Mouse (Mus musculus) MEL (cell line): ENCODE data around the gene Ptprh. TPM values are rescaled to one million over a fixed set of nuclear protein-coding genes. Genes with fewer than 3 reads are reported as not detected.
A peak's percentile ranks its signal among the peaks of the same experiment; 100 is the strongest.
"Not testable (repeated sequence)": the region's sequence is repeated elsewhere in the genome, so short reads cannot be mapped to it uniquely, and the experiment has no call there.

ENCODE experiments used
- DNase-seq: peaks from one replicate; pipeline ENCODE4 v3.0.0; 2011; ENCODE audit warnings: low read depth, low spot score
- H3K27ac ChIP-seq: 2 replicates; pipeline ENCODE4 v1.5.1; 2012; ENCODE audit warnings: low read depth, mild to moderate bottlenecking, control low read depth, low read length, moderate library complexity; ENCODE audit not compliant: control insufficient read depth
- H3K27me3 ChIP-seq, 2 experiments: fragments of 150-350 bp in 1 of 2; sonication (generic) in 1 of 2; 2 replicates each; pipeline ENCODE4 v1.6.1; 2012; ENCODE audit warnings: low read length in 2 of 2, mild to moderate bottlenecking in 2 of 2, improper control_type of control experiment in 1 of 2, moderate library complexity in 1 of 2; ENCODE audit not compliant: insufficient read depth in 2 of 2, control insufficient read depth in 1 of 2
- H3K36me3 ChIP-seq, 2 experiments: 2 replicates each; pipeline ENCODE4 v1.6.1; 2012 to 2014; ENCODE audit warnings: low read length in 2 of 2, improper control_type of control experiment in 1 of 2, inconsistent platforms in 1 of 2, mild to moderate bottlenecking in 1 of 2; ENCODE audit not compliant: insufficient read depth in 2 of 2, control insufficient read depth in 1 of 2
- H3K4me1 ChIP-seq, 2 experiments: fragments of 150-350 bp in 1 of 2; sonication (generic) in 1 of 2; 2 replicates each; pipeline ENCODE4 v1.6.1; 2012; ENCODE audit warnings: low read length in 2 of 2, improper control_type of control experiment in 1 of 2, mild to moderate bottlenecking in 1 of 2; ENCODE audit not compliant: insufficient read depth in 2 of 2, control insufficient read depth in 1 of 2
- H3K4me3 ChIP-seq, 2 experiments: fragments of 150-350 bp in 1 of 2; sonication (generic) in 1 of 2; 2 replicates each; pipeline ENCODE4 v1.5.1; 2012; ENCODE audit warnings: low read depth in 2 of 2, low read length in 2 of 2, mild to moderate bottlenecking in 2 of 2, moderate library complexity in 2 of 2, control low read depth in 1 of 2, improper control_type of control experiment in 1 of 2; ENCODE audit not compliant: control insufficient read depth in 1 of 2, insufficient read depth in 1 of 2
- H3K79me2 ChIP-seq: 2 replicates; pipeline ENCODE4 v1.6.1; 2012; ENCODE audit warnings: mild to moderate bottlenecking, low read length, moderate library complexity; ENCODE audit not compliant: control insufficient read depth, poor library complexity, insufficient read depth
- H3K9ac ChIP-seq: 2 replicates; pipeline ENCODE4 v1.6.1; 2012; ENCODE audit warnings: low read depth, mild to moderate bottlenecking, control low read depth, low read length, moderate library complexity; ENCODE audit not compliant: control insufficient read depth, poor library complexity, severe bottlenecking
- H3K9me3 ChIP-seq: fragments of 150-350 bp; sonication (generic); replicated peaks from 2 replicates; pipeline ENCODE4 v1.6.1; 2012; ENCODE audit warnings: mild to moderate bottlenecking, low read length, improper control_type of control experiment, moderate library complexity; ENCODE audit not compliant: insufficient read depth
- BHLHE40 ChIP-seq: IDR thresholded peaks from 2 replicates; pipeline ENCODE4 v1.6.1; 2012; ENCODE audit warnings: low read depth, mild to moderate bottlenecking, inconsistent platforms, low read length, improper control_type of control experiment, borderline replicate concordance
- CHD2 ChIP-seq: IDR thresholded peaks from 2 replicates; pipeline ENCODE4 v1.6.1; 2011; ENCODE audit warnings: low read length, improper control_type of control experiment
- CTCF ChIP-seq, 3 experiments: IDR thresholded peaks in 2 of 3; conservative IDR thresholded peaks in 1 of 3; 2 replicates each; pipeline ENCODE4 v1.5.1; 2011 to 2012; ENCODE audit warnings: low read length in 3 of 3, low read depth in 2 of 3, mild to moderate bottlenecking in 2 of 3, improper control_type of control experiment in 1 of 3, inconsistent platforms in 1 of 3, mixed read lengths in 1 of 3, moderate library complexity in 1 of 3; ENCODE audit not compliant: control insufficient read depth in 1 of 3, insufficient read depth in 1 of 3, poor library complexity in 1 of 3, severe bottlenecking in 1 of 3
- ETS1 ChIP-seq: IDR thresholded peaks from 2 replicates; pipeline ENCODE4 v1.6.1; 2012; ENCODE audit warnings: low read depth, mild to moderate bottlenecking, inconsistent platforms, low read length, improper control_type of control experiment, moderate library complexity
- JUND ChIP-seq: IDR thresholded peaks from 2 replicates; pipeline ENCODE4 v1.6.1; 2011; ENCODE audit warnings: low read depth, mild to moderate bottlenecking, improper control_type of control experiment, low read length
- MAX ChIP-seq: IDR thresholded peaks from 2 replicates; pipeline ENCODE4 v1.6.1; 2011; ENCODE audit warnings: low read length, improper control_type of control experiment
- MXI1 ChIP-seq: IDR thresholded peaks from 2 replicates; pipeline ENCODE4 v1.6.1; 2011; ENCODE audit warnings: mild to moderate bottlenecking, low read depth, low read length, improper control_type of control experiment
- MYC ChIP-seq: IDR thresholded peaks from 2 replicates; pipeline ENCODE4 v1.6.1; 2011; ENCODE audit warnings: low read depth, mild to moderate bottlenecking, low read length, improper control_type of control experiment, moderate library complexity
- NRF1 ChIP-seq: IDR thresholded peaks from 2 replicates; pipeline ENCODE4 v1.6.1; 2014; ENCODE audit warnings: low read depth, mild to moderate bottlenecking, inconsistent platforms, low read length, improper control_type of control experiment, moderate library complexity; ENCODE audit not compliant: poor library complexity, insufficient read depth, severe bottlenecking
- POLR2A ChIP-seq, 2 experiments: IDR thresholded peaks; 2 replicates each; pipeline ENCODE4 v1.6.1; 2011 to 2012; ENCODE audit warnings: low read length in 2 of 2, mild to moderate bottlenecking in 2 of 2, control low read depth in 1 of 2, improper control_type of control experiment in 1 of 2, low read depth in 1 of 2, moderate library complexity in 1 of 2; ENCODE audit not compliant: control insufficient read depth in 1 of 2, insufficient read depth in 1 of 2, poor library complexity in 1 of 2
- POLR2AphosphoS2 ChIP-seq: IDR thresholded peaks from 2 replicates; pipeline ENCODE4 v1.6.1; 2011; ENCODE audit warnings: low read length, improper control_type of control experiment
- RAD21 ChIP-seq: IDR thresholded peaks from 2 replicates; pipeline ENCODE4 v1.6.1; 2011; ENCODE audit warnings: mild to moderate bottlenecking, low read depth, low read length, improper control_type of control experiment
- SIN3A ChIP-seq: IDR thresholded peaks from 2 replicates; pipeline ENCODE4 v1.6.1; 2012; ENCODE audit warnings: low read length, improper control_type of control experiment, inconsistent platforms
- SMC3 ChIP-seq: IDR thresholded peaks from 2 replicates; pipeline ENCODE4 v1.6.1; 2011; ENCODE audit warnings: low read depth, low read length, improper control_type of control experiment
- TBP ChIP-seq: IDR thresholded peaks from 2 replicates; pipeline ENCODE4 v1.8.0; 2011; ENCODE audit warnings: low read depth, low read length, improper control_type of control experiment
- TCF12 ChIP-seq: IDR thresholded peaks from 2 replicates; pipeline ENCODE4 v1.6.1; 2014; ENCODE audit warnings: low read depth, mild to moderate bottlenecking, inconsistent platforms, low read length, improper control_type of control experiment, moderate library complexity
- ZC3H11A ChIP-seq: IDR thresholded peaks from 2 replicates; pipeline ENCODE4 v1.6.1; 2012; ENCODE audit warnings: low read depth, mild to moderate bottlenecking, inconsistent platforms, low read length, improper control_type of control experiment
- polyA plus RNA-seq, 2 experiments: library from polyadenylated mRNA; stranded (reverse) in 1 of 2; unstranded in 1 of 2; fragments of >175 nt in 1 of 2; fragments of >200 nt in 1 of 2; gene quantifications; 2 replicates each; pipeline versions ENCODE4 v1.2.1 to v1.2.4; 2012; ENCODE audit warnings: low replicate concordance in 2 of 2, low read depth in 1 of 2; ENCODE audit not compliant: insufficient read length in 2 of 2, insufficient read depth in 1 of 2, missing spikeins in 1 of 2
- total RNA-seq: library from RNA; depleted of rRNA; stranded (reverse); fragments of 300-350 nt; gene quantifications from 2 replicates; pipeline ENCODE4 v1.2.3, GENCODE M21; 2012

Ptprh gene
- total and polyA plus RNA-seq, 3 experiments: not detected

DNA sequence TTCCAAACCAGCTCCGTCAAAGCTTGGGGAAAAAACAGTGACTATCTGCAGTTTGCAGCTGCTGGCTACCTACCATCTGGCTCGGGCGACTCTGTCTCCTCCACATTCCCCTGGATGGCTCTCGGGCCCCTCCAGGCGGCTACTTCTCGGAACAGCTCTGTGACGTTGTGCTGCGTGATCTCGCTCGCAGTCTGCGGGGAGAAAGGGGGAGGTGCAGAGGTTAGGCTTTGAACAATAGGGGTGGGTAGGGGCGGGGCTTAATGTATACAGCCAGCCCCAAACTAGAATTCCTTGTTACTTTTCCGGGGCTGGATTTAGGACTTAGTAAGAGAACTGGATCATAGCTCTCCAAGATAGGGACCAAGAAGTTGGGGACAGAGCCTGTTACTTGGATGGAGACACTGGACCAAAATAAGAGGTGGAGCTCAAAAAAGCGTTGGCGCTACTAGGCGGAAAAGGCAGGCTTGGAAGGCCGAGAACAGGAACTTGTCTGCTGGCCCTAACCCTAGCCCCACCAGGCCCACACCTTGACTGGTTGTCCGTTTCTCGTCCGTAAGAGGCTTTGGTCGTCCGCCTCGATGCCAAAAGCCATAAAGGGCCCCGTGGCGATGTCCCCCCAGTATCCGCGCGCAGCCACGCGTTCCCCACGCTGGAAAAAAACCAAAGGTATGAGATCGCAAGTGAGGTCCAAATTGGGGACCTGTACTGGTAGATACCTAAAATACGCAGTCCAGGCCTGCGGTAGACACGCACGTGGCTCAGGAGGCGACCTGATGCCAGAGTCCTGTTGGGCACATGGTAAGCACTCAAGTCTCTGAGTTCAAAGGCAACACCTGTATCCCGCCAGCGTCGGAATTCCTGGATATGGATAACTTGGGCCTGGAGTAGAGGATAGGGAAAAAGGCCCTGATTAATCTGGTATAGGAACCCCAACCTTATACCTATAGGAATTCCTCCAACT, 77.2 kb downstream of the Ptprh start (continued):
- TF ChIP-seq TCF12 (peak; percentile 63), POLR2A (IDR thresholded peaks at IDR 0.05; ENCODE audit: control insufficient read depth in 1 of 2, insufficient read depth in 1 of 2, low read depth in 1 of 2, low read length in 2 of 2, poor library complexity in 1 of 2) (no peak), CHD2 (no peak), POLR2AphosphoS2 (no peak)
- TF ChIP-seq, all 39 proteins: peak for 12

DNA sequence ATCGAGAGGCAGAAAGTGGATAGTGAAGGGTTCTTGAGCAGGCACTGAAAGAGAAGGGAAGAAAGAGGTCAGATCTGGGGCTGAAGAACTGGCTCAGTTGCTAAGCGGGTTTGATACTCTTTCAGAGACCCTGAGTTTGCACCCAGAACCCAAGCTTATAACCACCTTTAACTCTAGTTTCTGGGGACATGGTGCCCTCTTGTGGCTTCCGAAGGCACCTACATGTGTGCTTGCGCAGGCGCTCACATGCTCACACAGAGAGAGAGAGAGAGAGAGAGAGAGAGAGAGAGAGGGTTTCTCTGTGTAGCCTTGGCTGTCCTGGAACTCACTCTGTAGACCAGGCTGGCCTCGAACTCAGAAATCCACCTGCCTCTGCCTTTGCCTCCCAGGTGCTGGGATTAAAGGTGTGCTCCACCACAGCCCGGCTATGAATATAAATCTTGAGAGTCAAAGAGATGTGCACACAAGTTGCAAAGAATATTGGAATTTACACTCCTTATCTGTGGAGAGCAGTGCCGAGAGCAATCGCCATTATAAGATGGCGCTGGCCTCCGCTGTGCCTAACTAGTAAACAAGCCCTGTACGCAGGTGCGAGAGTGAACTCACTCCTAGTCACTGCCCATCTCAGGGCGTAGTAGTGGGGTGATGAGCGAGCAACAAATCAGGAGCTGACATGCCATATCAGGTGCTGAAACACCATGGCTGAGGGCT, 79.5 kb downstream of the Ptprh start, which contains the start of gene Tnni3:
TSS of gene Tnni3 (minus strand) at position 18 of the 711 bp plus-strand sequence.
- H3K36me3 ChIP-seq: peaks cover 0 to 11% of the 10 kb centered on the region in 2 experiments; a peak in 2 of 4 replicates
- H3K4me3 ChIP-seq: peak within 1 kb of the TSS; percentile 72 to 76
- H3K79me2 ChIP-seq: peaks cover 12% of the 10 kb centered on the region
- TF ChIP-seq SMC3: peak; percentile 84
- TF ChIP-seq MXI1: peak; percentile 55
- TF ChIP-seq SIN3A: peak; percentile 64; the same call in 1 of the 2 replicates
- TF ChIP-seq NRF1: peak; percentile 74
- TF ChIP-seq RAD21: peak; percentile 91
- peak; percentile 78 for TF ChIP-seq MYC
- TF ChIP-seq MAX: peak; percentile 44; the same call in 1 of the 2 replicates
- peak; percentile 28; the same call in 1 of the 2 replicates for TF ChIP-seq BHLHE40
- TF ChIP-seq ZC3H11A: peak; percentile 79
- peak; percentile 99 for TF ChIP-seq JUND
- peak; percentile 43; the same call in 1 of the 2 replicates for TF ChIP-seq TBP
- TF ChIP-seq CTCF (IDR thresholded peaks at IDR 0.05 in 2 of 3, conservative IDR thresholded peaks at IDR 0.05 in 1 of 3; ENCODE audit: control insufficient read depth in 1 of 3, insufficient read depth in 1 of 3, low read depth in 2 of 3, low read length in 3 of 3, poor library complexity in 1 of 3, severe bottlenecking in 1 of 3): peak; percentile 75 to 84 (median 83)
- TF ChIP-seq ETS1: peak; percentile 25; the same call in 1 of the 2 replicates
- H3K27me3 ChIP-seq, H3K9me3 ChIP-seq: not testable (repeated sequence)
- peak within 1 kb of the TSS; percentile 88 for H3K27ac ChIP-seq
- DNase-seq: peak; percentile 90
- H3K9ac ChIP-seq: peak within 1 kb of the TSS; percentile 73
- H3K4me1 ChIP-seq: peaks cover 2 to 21% of the 10 kb centered on the region in 2 experiments; a peak in 3 of 4 replicates
